Mouse (Mus musculus): ENCODE measurements around the gene Cd300a.

The Cd300a gene

DNA sequence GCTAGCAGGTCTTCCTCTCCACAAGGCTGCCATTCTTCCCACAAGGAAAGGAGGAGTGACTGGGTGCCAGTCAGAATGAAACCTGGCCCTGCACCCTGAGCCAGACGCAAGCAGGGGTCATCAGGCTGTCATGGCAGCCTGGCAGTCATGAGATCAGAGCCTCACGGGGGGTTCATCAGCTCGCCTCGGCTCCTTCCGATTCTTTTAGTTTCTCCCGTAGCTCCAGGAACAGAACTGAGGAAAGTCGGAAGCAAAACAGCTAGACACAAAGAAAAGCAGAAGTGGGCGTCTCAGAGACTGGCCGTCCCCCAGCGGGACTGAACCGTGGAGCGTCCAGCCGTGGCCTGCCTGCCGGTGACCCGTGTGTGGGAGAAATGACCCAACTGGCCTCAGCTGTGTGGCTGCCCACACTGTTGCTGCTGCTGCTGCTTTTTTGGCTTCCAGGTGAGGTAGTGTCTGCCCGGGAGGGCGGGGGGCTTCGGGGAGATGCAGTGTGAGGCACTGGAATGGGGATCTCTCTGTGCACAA is at the start of gene Cd300a:
Cd300a (plus strand) TSS at position 51 of the 528 bp plus-strand sequence.
- in situ Hi-C loops (cut with MboI, MseI) = no loop called here

DNA sequence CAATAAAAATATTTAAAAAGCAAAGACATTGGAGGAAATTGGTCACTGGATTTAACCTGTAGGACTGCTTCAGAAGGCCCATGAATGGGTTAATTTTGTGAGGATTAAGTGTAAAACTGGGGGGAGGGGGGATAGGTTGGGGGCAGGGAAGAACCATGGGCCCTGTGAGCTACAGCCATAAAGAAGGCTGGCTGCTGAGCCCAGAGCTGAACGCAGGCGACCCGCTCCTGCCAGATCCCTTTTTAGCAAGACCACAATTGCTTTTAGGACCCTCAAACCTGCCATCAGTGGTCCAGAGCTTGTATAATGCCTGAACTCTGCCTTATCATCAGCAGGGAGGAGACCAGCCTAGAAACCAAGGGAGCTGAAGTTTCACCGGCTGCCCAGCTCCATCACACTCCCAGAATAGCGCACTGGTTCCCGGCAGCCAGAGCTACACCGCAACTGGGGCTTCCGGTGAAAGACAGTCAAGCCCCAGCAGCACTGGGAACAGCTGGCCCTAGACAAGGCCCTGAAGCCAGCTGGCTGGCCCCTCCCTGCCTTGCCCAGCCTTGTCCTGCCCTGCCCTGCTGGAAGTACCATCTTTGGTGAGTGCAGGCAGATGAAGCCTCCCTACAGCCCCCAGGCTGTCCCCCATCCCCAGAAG is 45.9 kb upstream of the Cd300a start:
- in situ Hi-C loops (cut with MboI, MseI) = no loop called here

DNA sequence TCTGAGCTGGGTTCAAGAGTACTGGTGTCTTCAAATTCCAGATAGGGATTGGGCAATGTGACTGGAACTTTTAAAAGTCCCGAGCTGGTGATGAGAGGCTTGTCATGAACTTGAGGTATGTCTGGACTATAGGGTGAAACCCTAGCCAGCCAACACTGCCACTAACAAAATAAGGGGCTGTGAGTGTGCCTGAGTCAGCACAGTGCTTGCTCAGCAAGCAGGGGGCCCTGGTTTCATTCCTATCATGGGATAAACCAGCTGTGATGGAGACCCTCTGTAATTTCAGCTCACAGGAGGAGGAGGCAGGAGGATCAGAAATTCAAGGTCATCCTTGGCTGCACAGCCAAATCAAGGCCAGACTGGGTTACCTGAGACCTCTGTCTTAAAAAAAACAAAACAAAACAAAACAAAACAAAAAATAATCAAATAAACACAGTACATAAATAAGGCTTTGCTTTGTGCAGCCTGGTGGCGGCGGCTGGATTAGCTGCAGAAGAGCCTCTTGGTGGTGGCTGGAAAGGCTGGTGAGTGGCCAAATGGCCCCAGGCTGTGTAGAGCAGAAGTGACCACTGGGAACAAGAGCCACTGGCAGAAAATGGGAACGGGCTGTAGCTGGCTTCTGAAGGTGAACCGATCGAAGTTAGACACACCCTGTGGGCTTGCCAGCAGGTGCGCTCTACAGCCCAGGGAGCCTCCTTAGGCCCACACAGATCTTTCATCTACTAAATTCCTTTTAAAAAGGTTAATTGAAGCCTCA is 45.2 kb upstream of the Cd300a start:
- in situ Hi-C loops (cut with MboI, MseI) = no loop called here

DNA sequence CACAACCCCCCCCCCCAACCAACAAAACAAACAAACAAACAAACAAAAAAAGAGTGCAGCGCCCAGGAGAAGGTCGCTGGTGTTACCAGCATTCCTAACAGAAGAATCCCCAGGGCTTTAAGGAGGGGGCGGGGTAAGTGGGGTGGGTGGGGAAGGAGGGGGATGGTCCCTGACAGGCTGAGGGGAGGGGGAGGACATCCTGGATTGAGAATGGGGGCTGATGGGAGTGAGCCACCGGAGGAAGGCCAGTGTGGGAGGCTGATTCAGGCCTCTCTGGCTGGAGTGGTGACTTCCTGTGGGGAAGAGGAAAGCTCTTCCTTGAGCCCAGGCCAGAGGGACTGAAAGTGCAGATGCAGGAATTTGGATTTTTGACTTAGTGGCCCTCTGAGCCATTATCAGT is 43.5 kb upstream of the Cd300a start:
- in situ Hi-C loops (cut with MboI, MseI) = no loop called here

DNA sequence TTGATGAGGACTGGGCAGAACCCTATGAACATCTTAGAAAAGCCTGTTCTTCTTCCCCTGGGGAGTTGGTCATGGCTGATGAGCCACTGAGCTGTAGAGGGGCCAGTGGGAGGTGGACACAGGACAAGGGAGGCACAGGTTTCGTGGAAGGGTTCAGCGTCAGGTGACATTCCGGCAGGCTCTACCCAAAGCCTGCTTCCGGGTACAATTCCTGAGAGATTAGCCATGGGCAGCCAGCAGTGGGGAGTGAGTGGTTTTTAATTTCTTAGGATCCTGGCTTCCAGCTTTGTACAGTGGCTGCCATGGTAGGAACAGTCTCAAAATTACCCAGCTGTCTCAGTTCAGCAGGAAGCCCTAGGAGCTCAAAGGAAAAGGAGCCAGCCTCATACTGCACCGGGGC is 42.8 kb upstream of the Cd300a start:
- in situ Hi-C loops (cut with MboI, MseI) = no loop called here

DNA sequence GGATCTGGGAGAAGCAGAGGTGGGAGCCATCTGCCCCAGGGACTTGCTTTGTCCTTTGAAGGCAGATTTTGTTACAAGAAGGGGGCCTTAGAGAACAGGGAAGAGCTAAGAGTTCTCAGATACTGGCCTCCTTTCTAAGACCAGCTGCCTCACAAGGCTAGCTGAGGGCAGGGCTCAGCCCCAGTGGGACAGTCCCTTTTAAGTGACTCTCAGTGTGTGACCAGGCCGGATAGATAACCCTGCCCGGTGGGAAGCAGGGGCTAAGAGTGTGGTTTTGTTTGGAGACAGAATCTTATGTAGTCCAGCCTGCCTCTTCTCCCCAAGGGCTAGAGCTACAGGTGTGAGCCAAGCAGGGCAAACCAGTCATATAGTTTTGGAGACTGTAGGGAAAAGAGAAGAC is 40.3 kb upstream of the Cd300a start:
- in situ Hi-C loops (cut with MboI, MseI) = no loop called here

DNA sequence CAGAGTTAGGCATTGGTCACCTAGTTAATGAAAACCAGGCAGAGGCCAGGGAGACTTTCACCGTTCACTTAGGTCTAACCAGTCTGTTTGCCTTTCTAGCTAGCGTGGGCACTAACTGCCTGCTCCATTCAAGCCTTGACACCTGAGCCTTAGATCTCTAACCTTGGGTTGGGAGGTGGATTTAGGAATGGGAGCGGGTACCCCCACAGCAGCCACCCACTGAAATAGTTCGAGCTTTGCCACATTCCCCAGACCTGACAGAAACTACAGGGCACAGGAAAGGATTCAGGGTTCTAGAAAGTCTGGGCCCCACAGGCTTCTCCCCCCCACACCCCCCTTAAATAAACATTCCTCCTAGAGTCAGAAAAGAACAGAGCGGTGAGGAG is 39.8 kb upstream of the Cd300a start:
- in situ Hi-C loops (cut with MboI, MseI) = no loop called here

DNA sequence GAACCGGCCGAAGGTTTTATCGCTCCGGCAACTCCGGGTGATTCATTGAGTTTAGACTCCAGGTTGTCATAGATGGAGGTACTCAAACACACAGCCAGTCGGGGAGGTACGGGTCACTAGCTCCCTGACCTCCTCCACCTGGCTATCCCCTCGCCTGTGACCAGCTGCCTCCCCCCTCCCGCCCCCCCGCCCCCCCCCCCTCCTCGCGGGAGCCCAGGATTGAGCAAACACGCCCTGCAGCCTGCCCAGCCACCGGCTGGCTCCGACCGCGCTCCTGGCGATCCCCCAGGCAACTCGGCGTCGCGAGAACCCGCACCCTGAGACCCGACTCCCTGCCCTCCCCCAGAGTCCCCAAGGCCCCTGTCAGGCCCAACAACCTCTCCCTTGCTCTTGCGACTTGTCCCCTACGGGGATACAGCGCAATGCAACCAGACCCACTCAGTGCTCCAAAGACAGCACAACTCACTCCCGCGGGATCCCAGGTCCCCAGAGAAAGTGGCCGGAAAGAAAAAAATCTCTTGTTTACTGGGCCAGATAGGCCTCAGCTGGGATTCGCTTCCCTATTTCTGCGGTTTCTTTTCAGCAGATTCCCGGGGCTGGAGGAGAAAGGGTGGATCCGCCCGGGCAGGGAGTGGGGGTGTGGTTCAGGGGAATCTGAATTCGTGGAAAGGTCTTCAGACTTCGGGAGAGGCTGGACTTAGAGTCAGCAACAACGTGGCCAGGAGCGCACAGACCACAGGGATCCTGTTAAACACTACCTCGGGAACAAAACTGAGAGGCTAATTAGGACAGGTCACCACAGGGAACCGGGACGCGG is 39.2 kb upstream of the Cd300a start, which contains the start of gene Gprc5c:
Gprc5c (plus strand) TSS at position 701 of the 817 bp plus-strand sequence.
- in situ Hi-C loops (cut with MboI, MseI) = no loop called here

DNA sequence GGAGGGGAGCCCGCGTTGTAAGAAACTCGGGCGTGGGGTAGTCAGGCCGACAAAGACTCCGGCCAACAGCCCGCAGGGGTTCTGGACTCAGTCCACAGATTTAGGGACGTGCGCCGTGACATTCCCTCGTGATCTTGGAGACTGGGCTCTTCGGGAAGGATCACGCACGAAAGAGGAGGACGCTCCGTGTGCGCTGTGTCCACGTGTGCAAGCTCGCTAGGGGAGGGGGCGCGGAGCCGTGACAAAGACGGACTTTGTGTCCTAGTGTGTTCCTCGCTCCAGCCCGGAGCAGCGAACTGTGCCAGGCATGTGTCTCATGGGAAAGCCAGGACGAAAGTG is 38.6 kb upstream of the Cd300a start:
- in situ Hi-C loops (cut with MboI, MseI) = no loop called here

DNA sequence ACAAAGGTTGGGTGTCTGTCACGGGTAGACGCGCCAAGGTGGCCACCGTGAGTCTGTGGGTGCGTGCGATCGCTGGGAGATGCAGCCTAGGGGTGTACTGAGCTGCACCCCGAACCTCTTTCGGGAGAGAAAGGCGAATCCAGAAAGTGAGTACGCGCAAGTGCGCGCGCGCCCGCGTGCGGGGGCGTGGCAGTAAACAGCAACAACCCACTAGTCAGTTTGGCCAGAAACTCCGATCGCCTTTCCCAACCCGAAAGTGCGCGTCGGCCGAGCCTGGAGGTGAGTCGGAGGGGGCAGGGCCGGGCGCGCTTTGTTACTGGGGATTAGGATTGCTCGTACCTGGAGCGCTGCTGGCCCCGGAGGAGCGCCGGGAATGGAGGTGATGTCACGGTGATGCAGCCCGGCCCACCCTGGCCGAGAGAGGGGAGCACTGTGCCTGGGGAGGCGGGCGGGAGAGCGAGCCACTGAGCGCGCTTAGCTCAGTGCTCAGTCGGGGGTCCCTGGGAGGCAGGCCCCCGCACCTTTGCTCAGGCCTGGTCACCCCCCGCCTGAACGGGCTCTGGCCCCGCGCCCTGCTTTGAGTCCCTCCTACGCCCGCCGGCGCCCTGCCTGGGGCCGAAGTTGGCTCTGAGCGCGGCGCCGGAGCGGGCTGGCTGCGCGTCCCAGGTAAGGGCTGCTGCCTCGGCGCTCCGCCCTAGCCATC is 38.1 kb upstream of the Cd300a start:
- in situ Hi-C loops (cut with MboI, MseI) = no loop called here

DNA sequence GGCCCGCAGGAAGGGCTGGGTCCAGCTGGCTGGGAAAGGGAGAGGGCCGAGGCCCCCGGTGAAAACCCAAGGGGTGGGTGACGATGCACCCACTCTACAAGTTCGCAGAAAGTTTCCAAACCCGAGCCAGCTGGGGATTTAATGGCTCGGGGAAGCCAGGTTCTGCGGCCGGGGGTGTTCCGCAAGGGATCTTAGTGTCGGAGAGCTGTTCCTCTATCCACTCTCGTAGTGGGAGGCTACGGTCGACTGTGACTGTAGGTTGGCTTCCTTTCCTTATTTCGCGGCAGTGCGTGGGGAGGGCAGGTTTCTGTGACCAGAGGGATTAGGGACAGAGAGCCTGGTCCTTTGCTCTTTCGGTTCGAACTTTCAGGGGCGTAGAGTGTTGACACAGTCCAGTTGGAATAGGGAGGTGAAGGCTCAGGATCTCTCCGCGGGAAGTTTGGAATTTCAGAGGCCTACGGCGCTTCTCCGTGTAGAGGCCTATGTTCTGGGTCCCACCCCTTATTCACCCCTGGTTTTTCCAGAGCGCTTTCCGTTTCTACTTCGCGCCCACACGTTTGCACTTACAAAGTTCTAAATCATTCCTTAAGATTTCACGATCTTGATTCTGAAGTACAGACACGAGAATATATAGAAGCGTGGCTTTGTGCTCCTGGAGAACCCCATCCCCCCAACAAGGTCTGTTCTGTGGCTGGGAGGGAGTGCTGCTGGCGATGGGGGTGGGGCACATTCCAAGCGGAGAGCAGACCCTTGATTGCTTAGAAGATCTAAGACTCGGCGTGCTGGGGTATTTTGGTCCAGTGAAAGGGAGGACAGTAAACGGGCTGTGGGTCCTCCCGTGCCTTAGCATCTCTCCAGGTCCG is 37.3 kb upstream of the Cd300a start:
- in situ Hi-C loops (cut with MboI, MseI) = no loop called here

DNA sequence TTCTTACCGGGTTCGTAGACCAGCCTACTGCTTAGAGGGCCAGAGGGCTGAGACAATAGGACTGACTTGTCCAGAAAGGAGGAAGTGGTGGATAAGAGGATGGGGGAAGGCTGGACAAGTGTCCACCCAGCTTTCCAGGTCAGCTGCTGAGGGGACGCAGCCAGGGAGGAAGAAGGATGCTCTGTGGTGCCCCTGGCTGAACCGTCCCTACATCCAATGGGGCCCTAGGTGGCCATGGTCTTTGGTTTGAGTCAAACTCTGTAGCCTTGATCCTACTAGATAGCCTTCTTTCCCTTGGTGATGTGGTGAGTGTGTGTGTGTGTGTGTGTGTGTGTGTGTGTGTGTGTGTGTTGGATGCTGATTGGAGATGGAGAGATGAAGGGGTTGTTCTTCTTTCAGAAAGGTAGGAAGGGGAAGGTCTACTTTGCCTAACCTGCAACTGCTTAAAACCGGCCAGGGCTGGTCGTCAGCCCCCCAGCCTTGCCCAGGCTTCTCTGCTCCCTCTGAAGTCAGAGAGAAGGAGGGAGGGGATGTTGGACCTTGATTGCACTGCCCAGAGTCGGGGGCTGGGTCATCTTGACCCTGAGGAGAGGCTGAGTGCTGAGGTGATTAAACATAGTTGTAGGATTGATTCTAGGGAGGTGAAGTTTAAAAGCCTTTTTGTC is 36.5 kb upstream of the Cd300a start:
- in situ Hi-C loops (cut with MboI, MseI) = no loop called here

DNA sequence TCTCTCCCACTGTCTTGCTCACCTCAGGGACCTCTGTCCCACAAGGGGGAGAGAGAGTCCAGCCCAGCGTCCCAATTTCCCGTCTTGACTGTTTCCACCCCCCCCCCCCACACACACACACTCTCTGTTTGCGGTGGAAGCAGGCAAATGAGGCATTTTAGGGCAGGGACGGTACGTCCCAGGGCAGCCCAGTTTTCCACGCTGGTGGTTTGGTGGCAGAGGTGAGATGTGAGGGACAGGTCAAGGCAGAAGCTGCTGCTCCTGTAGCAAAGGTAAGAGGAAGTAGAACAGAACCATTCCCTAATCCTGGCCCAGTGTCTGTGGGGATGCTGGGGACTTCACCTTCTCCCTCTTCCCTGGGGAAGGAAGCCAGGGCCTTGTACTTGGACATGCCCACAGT is 35.3 kb upstream of the Cd300a start:
- in situ Hi-C loops (cut with MboI, MseI) = no loop called here

DNA sequence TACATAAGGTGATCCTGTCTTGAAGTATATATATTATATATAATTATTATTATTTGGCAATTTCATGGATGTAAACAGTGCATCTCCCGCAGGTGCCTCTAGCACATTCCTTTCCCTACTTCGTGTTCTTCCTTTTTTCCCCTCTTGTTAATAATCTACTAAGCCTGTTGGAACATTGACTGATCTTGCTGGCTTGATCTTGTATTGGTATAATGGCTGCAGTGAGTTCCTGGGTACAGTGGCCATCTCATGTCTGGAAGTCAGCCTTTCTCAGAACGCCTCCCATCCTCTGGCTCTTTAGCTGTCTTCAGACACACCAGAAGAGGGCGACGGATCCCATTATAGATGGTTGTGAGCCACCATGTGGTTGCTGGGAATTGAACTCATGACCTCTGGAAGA is 33.7 kb upstream of the Cd300a start:
- in situ Hi-C loops (cut with MboI, MseI) = no loop called here

DNA sequence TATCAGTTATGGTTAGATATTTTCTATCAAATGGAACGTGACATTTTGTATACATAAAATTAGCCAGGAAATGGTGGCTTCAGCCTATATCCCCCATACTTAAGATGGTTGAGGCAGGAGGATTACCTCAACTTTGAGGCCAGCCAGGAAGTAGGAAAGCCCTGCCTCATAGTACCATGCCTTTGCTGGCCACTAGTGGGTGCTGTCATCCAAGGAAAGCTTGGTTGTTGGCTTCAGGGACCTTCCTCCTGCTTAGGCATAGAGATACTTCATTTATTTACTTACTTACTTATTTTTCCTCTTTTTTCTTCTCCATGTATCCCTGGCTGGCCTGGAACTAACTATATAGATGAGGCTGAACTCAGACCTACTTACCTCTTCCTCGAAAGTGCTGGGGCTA is 31.2 kb upstream of the Cd300a start:
- in situ Hi-C loops (cut with MboI, MseI) = no loop called here

DNA sequence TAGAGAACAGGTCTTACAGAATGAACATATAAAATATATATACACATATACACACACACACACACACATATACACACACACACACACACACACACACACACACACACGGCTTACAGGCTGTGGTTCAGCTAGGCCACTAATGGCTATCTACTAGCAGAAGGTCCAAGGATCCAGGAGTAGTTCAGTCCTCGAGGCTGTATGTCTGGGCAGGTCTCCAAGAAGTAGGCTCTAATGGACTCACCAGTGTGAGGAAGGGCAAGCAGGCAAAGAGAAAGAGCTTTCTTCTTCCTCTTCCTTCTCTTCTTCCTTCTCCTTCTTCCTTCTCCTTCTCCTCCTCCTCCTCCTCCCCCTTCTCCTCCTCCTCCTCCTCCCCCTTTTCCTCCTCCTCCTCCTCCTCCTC is 28.8 kb upstream of the Cd300a start:
- in situ Hi-C loops (cut with MboI, MseI) = no loop called here

DNA sequence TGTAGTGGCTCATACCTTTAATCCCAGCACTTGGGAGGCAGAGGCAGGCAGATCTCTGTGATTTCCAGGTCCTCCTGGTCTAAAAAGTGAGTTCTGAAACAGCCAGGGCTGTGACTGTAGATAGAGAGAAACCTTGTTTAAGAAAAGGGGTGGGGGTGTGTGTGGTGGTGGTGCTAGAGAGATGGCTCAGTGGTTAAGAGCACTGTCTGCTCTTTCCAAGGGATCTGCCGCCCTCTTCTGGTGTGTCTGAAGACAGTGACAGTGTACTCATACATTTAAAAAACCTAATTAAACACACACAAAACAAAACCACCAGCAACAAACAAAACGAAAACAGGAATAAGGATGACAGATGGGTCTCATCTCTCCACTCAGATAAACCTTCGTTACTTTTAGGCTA is 27.2 kb upstream of the Cd300a start:
- in situ Hi-C loops (cut with MboI, MseI) = no loop called here

DNA sequence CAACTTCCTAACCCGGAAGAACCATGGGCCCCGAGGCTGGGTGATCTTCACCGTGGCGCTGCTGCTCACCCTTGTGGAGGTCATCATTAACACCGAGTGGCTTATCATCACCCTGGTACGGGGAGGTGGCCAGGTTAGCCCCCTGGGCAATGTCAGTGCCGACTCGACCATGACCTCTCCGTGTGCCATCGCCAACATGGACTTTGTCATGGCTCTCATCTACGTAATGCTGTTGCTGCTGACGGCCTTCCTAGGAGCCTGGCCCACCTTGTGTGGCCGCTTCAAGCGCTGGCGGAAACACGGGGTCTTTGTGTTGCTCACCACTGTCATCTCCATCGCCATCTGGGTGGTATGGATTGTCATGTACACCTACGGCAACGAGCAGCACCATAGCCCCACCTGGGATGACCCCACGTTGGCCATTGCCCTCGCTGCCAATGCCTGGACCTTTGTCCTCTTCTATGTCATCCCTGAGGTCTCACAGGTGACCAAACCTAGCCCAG is 25.9 kb upstream of the Cd300a start:
- in situ Hi-C loops (cut with MboI, MseI) = no loop called here

DNA sequence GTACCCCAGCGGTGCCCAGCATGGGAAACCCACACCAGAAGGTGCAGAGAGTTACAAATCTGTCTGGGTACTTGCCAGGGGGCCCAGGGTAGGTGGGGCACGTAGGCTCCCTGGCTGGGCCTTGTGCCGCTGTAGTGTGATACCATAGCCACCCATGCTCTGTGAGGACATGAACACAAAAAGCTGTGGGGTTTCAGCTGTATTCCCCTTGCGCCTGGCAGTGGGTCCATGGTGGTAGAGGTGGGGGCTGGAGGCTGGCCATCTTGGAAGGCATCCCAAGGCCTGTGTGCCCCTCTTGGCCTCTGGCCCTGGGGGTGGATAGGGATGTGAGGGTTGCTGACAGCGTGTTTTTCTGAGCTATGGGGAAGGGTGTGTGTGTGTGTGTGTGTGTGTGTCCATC is 23.8 kb upstream of the Cd300a start:
- in situ Hi-C loops (cut with MboI, MseI) = no loop called here
